Mouse (Mus musculus) embryonic facial prominence, embryonic 13.5 days (tissue): ENCODE data around the gene Creb1. TPM values are rescaled to one million over a fixed set of nuclear protein-coding genes. Genes with fewer than 3 reads are reported as not detected.

Experiments used
- ATAC-seq: fragments of 200-750 bp; cut with Nextera tagmentation; 2 replicates; pipeline ENCODE4 v1.8.0; 2017; ENCODE audit warnings: low read depth; ENCODE audit not compliant: insufficient number of reproducible peaks, insufficient read depth, low FRiP score, low TSS enrichment
- H3K27ac ChIP-seq: fragments of 300-500 bp; sonication (generic); 2 replicates; pipeline ENCODE4 v1.5.1; 2015; ENCODE audit warnings: moderate library complexity, mild to moderate bottlenecking, inconsistent platforms
- H3K27me3 ChIP-seq: fragments of 300-500 bp; sonication (generic); 2 replicates; pipeline ENCODE4 v1.6.1; 2015; ENCODE audit warnings: mild to moderate bottlenecking, inconsistent platforms
- H3K36me3 ChIP-seq: fragments of 300-500 bp; sonication (generic); 2 replicates; pipeline ENCODE4 v1.6.1; 2015; ENCODE audit warnings: mild to moderate bottlenecking, inconsistent platforms
- H3K4me1 ChIP-seq: fragments of 300-500 bp; sonication (generic); 2 replicates; pipeline ENCODE4 v1.6.1; 2015; ENCODE audit warnings: inconsistent platforms
- H3K4me2 ChIP-seq: fragments of 300-500 bp; sonication (generic); 2 replicates; pipeline ENCODE4 v1.6.1; 2015; ENCODE audit warnings: moderate library complexity, mild to moderate bottlenecking, inconsistent platforms
- H3K4me3 ChIP-seq: fragments of 300-500 bp; sonication (generic); 2 replicates; pipeline ENCODE4 v1.5.1; 2015; ENCODE audit warnings: mild to moderate bottlenecking, inconsistent platforms
- H3K9ac ChIP-seq: fragments of 300-500 bp; sonication (generic); 2 replicates; pipeline ENCODE4 v1.6.1; 2015; ENCODE audit warnings: mild to moderate bottlenecking, inconsistent platforms
- H3K9me3 ChIP-seq: fragments of 300-500 bp; sonication (generic); 2 replicates; pipeline ENCODE4 v1.6.1; 2016; ENCODE audit warnings: inconsistent platforms
- whole genome bisulfite sequencing: fragments of 180-500 bp; shearing (Covaris S2); methylation state at CpG from one replicate; pipeline ENCODE4 v1.1.7; 2015; ENCODE audit warnings: mixed read lengths; 5-methylcytosine and 5-hydroxymethylcytosine counted together
- polyA plus RNA-seq: library from polyadenylated mRNA; unstranded; fragments of >200 nt; fragmentation: Nextera tagmentation; extraction: Ambion mirVana; gene quantifications from 2 replicates; pipeline ENCODE4 v1.2.1, GENCODE M21; 2015

The Creb1 gene
- polyA plus RNA-seq, 1 experiment from 2014 or later = 37.5 TPM

- H3K36me3 ChIP-seq = peaks cover 59% of the 10 kb centered on the region
- ATAC-seq = no peak
- WGBS = 82% methylated on average over 4 of the region's 4 CpGs
- H3K4me3 ChIP-seq = no peak overlapping the region
- H3K27me3 ChIP-seq = no peaks in the 10 kb centered on the region
- no peak overlapping the region for H3K4me2 ChIP-seq
- H3K4me1 ChIP-seq = no peaks in the 10 kb centered on the region
- no peaks in the 10 kb centered on the region for H3K9me3 ChIP-seq
- no peak overlapping the region for H3K9ac ChIP-seq
- no peak overlapping the region for H3K27ac ChIP-seq
Observed at GRCm38 (mm10) chr1:64609145-64609544, 76.7 kb downstream of the Creb1 start.

- Histone ChIP-seq H3K4me1 (peaks cover 1% of the 10 kb centered on the region; the same call in 1 of the 2 replicates), H3K4me2 (no peak overlapping the region), H3K4me3 (no peak overlapping the region), H3K36me3 (peaks cover 58% of the 10 kb centered on the region), H3K9ac (no peak overlapping the region), H3K9me3 (no peaks in the 10 kb centered on the region), H3K27ac (no peak overlapping the region), H3K27me3 (no peaks in the 10 kb centered on the region)
- WGBS = 93% methylated on average over 9 of the region's 9 CpGs
- ATAC-seq = no peak
Observed at GRCm38 (mm10) chr1:64609976-64610375, 77.5 kb downstream of the Creb1 start.

- H3K9ac ChIP-seq = no peak overlapping the region
- H3K27me3 ChIP-seq = no peaks in the 10 kb centered on the region
- H3K4me3 ChIP-seq = no peak overlapping the region
- ATAC-seq = no peak
- H3K27ac ChIP-seq = no peak overlapping the region
- H3K4me1 ChIP-seq = peaks cover 28% of the 10 kb centered on the region
- H3K36me3 ChIP-seq = peaks cover 35% of the 10 kb centered on the region
- no peak overlapping the region for H3K4me2 ChIP-seq
- WGBS = 91% methylated on average over 9 of the region's 9 CpGs
- H3K9me3 ChIP-seq = no peaks in the 10 kb centered on the region
Observed at GRCm38 (mm10) chr1:64614311-64614710, 81.9 kb downstream of the Creb1 start.

GRCm38 (mm10) chr1:64614801-64615345 is 82.4 kb downstream of the Creb1 start:
- 0 out of 2 replicates have a peak overlapping the region, but pooled peaks have one; percentile 28 for H3K27ac ChIP-seq
- peak overlapping the region; percentile 68 for H3K4me2 ChIP-seq
- peaks cover 29% of the 10 kb centered on the region for H3K36me3 ChIP-seq
- H3K4me3 ChIP-seq = 0 out of 2 replicates have a peak overlapping the region, but pooled peaks have one; percentile 9
- H3K4me1 ChIP-seq = peaks cover 28% of the 10 kb centered on the region
- ATAC-seq = no peak
- 0 out of 2 replicates have a peak overlapping the region, but pooled peaks have one; percentile 17 for H3K9ac ChIP-seq
- 79% methylated on average over 10 of the region's 10 CpGs for WGBS
- H3K9me3 ChIP-seq = no peaks in the 10 kb centered on the region
- no peaks in the 10 kb centered on the region for H3K27me3 ChIP-seq

- WGBS = 67% methylated on average over 11 of the region's 11 CpGs
- ATAC-seq = no peak
- peak overlapping the region; percentile 9; the same call in 1 of the 2 replicates for H3K4me3 ChIP-seq
- H3K4me1 ChIP-seq = peaks cover 28% of the 10 kb centered on the region
- no peaks in the 10 kb centered on the region for H3K9me3 ChIP-seq
- H3K36me3 ChIP-seq = peaks cover 22% of the 10 kb centered on the region
- 0 out of 2 replicates have a peak overlapping the region, but pooled peaks have one; percentile 17 for H3K9ac ChIP-seq
- peak overlapping the region; percentile 68 for H3K4me2 ChIP-seq
- H3K27ac ChIP-seq = peak overlapping the region; percentile 28; the same call in 1 of the 2 replicates
- H3K27me3 ChIP-seq = no peaks in the 10 kb centered on the region
Observed at GRCm38 (mm10) chr1:64615531-64615991, 83.1 kb downstream of the Creb1 start.

- H3K9ac ChIP-seq = peak overlapping the region; percentile 94
Observed at GRCm38 (mm10) chr1:64616076-64616475, 83.6 kb downstream of the Creb1 start.

GRCm38 (mm10) chr1:64616531-64616880 is 84.1 kb downstream of the Creb1 start:
- no peaks in the 10 kb centered on the region for H3K9me3 ChIP-seq
- H3K27ac ChIP-seq = peak overlapping the region; percentile 99
- H3K9ac ChIP-seq = peak overlapping the region; percentile 94
- peaks cover 17% of the 10 kb centered on the region for H3K36me3 ChIP-seq
- H3K4me3 ChIP-seq = peak overlapping the region; percentile 80
- H3K4me1 ChIP-seq = peaks cover 28% of the 10 kb centered on the region
- H3K4me2 ChIP-seq = peak overlapping the region; percentile 68
- no peaks in the 10 kb centered on the region for H3K27me3 ChIP-seq
- 4% methylated on average over 8 of the region's 8 CpGs for WGBS
- no peak for ATAC-seq

More at GRCm38 (mm10) chr1:64616076-64616475, 83.6 kb downstream of the Creb1 start:
- ATAC-seq = no peak
- H3K4me3 ChIP-seq = peak overlapping the region; percentile 80
- H3K9me3 ChIP-seq = no peaks in the 10 kb centered on the region
- H3K4me1 ChIP-seq = peaks cover 28% of the 10 kb centered on the region
- peaks cover 20% of the 10 kb centered on the region for H3K36me3 ChIP-seq
- 0 out of 2 replicates have a peak overlapping the region, but pooled peaks have one; percentile 99 for H3K27ac ChIP-seq
- WGBS = 65% methylated on average over 6 of the region's 6 CpGs
- H3K4me2 ChIP-seq = peak overlapping the region; percentile 68
- no peaks in the 10 kb centered on the region for H3K27me3 ChIP-seq

GRCm38 (mm10) chr1:64616881-64617714 is 84.7 kb downstream of the Creb1 start, which contains the start of gene Mettl21a:
Gene Mettl21a, minus strand, starts transcription at chr1:64617242.
- WGBS = under 1% methylated on average over 72 of the region's 72 CpGs
- peak; percentile 93 for ATAC-seq

GRCm38 (mm10) chr1:64617715-64617984 is 85.2 kb downstream of the Creb1 start:
- Histone ChIP-seq H3K9ac (peak overlapping the region; percentile 94), H3K27ac (peak overlapping the region; percentile 99), H3K27me3 (no peaks in the 10 kb centered on the region), H3K9me3 (no peaks in the 10 kb centered on the region), H3K36me3 (peaks cover 12% of the 10 kb centered on the region), H3K4me1 (peaks cover 28% of the 10 kb centered on the region), H3K4me3 (peak overlapping the region; percentile 80), H3K4me2 (peak overlapping the region; percentile 68)
- 0% methylated on average over 15 of the region's 15 CpGs for WGBS
- peak; percentile 80 for ATAC-seq

More at GRCm38 (mm10) chr1:64616881-64617714, 84.7 kb downstream of the Creb1 start, which contains the start of gene Mettl21a:
- Histone ChIP-seq H3K27me3 (no peaks in the 10 kb centered on the region), H3K36me3 (peaks cover 16% of the 10 kb centered on the region), H3K9ac (peak within 1 kb of the TSS; percentile 94), H3K4me2 (peak within 1 kb of the TSS; percentile 68), H3K4me3 (peak within 1 kb of the TSS; percentile 80), H3K9me3 (no peaks in the 10 kb centered on the region), H3K4me1 (peaks cover 28% of the 10 kb centered on the region), H3K27ac (peak within 1 kb of the TSS; percentile 99)

GRCm38 (mm10) chr1:64618226-64618625 is 85.8 kb downstream of the Creb1 start:
- no peaks in the 10 kb centered on the region for H3K27me3 ChIP-seq
- 40% methylated on average over 3 of the region's 3 CpGs for WGBS
- no peak for ATAC-seq
- H3K9me3 ChIP-seq = no peaks in the 10 kb centered on the region
- peaks cover 28% of the 10 kb centered on the region for H3K4me1 ChIP-seq
- H3K4me3 ChIP-seq = peak overlapping the region; percentile 80
- peak overlapping the region; percentile 94 for H3K9ac ChIP-seq
- peak overlapping the region; percentile 68 for H3K4me2 ChIP-seq
- H3K36me3 ChIP-seq = peaks cover 12% of the 10 kb centered on the region
- H3K27ac ChIP-seq = peak overlapping the region; percentile 99

GRCm38 (mm10) chr1:64621116-64621515 is 88.7 kb downstream of the Creb1 start:
- Histone ChIP-seq H3K4me2 (no peak overlapping the region), H3K27me3 (no peaks in the 10 kb centered on the region), H3K36me3 (no peaks in the 10 kb centered on the region), H3K4me3 (no peak overlapping the region), H3K27ac (no peak overlapping the region), H3K9ac (no peak overlapping the region), H3K9me3 (no peaks in the 10 kb centered on the region), H3K4me1 (peaks cover 15% of the 10 kb centered on the region)
- WGBS = 76% methylated on average over 5 of the region's 5 CpGs
- ATAC-seq = no peak
